Mouse (Mus musculus): ENCODE results near the gene Nfam1. TPM values are rescaled to one million over a fixed set of nuclear protein-coding genes. Genes with fewer than 3 reads are reported as not detected.

Nfam1 gene
- total RNA-seq, 2 experiments from 2014 or later = 2.5 to 4.2 TPM

GRCm38 (mm10) chr15:82962536-82962935, 70.6 kb downstream of the Nfam1 start:
- DNase-seq (ENCODE audit: low spot score in 2 of 2) = no peak

GRCm38 (mm10) chr15:82960786-82961561, 72.1 kb downstream of the Nfam1 start:
- DNase-seq (ENCODE audit: low spot score in 2 of 2) = no peak

GRCm38 (mm10) chr15:82959151-82959550, 74.0 kb downstream of the Nfam1 start:
- no peak for DNase-seq (ENCODE audit: low spot score in 2 of 2)

GRCm38 (mm10) chr15:82958253-82958701, 74.8 kb downstream of the Nfam1 start:
- DNase-seq (ENCODE audit: low spot score in 2 of 2) = no peak

GRCm38 (mm10) chr15:82956721-82957120, 76.4 kb downstream of the Nfam1 start:
- no peak for DNase-seq (ENCODE audit: low spot score in 2 of 2)

- no peak for DNase-seq (ENCODE audit: low spot score in 2 of 2)
Observed at GRCm38 (mm10) chr15:82956310-82956709, 76.8 kb downstream of the Nfam1 start.

- DNase-seq (ENCODE audit: low spot score in 2 of 2) = no peak
Observed at GRCm38 (mm10) chr15:82955286-82955685, 77.8 kb downstream of the Nfam1 start.

- DNase-seq (ENCODE audit: low spot score in 2 of 2) = no peak
Observed at GRCm38 (mm10) chr15:82954034-82954433, 79.1 kb downstream of the Nfam1 start.

GRCm38 (mm10) chr15:82953096-82953495, 80.0 kb downstream of the Nfam1 start:
- no peak for DNase-seq (ENCODE audit: low spot score in 2 of 2)

- DNase-seq (ENCODE audit: low spot score in 2 of 2) = no peak
Observed at GRCm38 (mm10) chr15:82952292-82952705, 80.8 kb downstream of the Nfam1 start.

GRCm38 (mm10) chr15:82950246-82950645, 82.9 kb downstream of the Nfam1 start:
- no peak for DNase-seq (ENCODE audit: low spot score in 2 of 2)

GRCm38 (mm10) chr15:82947431-82947830, 85.7 kb downstream of the Nfam1 start:
- no peak for DNase-seq (ENCODE audit: low spot score in 2 of 2)

- no peak for DNase-seq (ENCODE audit: low spot score in 2 of 2)
Observed at GRCm38 (mm10) chr15:82944479-82945195, 88.5 kb downstream of the Nfam1 start.

Small RNA genes lying within 50 kb of the gene (microRNA-seq; reads per million reads assigned to microRNA genes)
- 2.8 reads per million, percentile 6 among the genes with 10 or more reads in this experiment for gene Mir3080

Other genes with a start within 250 kb of the Nfam1 start
- 1 to 10 TPM in 1 of 2 experiments, under 1 TPM in 1; 0.22 to 2.5 TPM for gene Cyp2d26, start 239.0 kb downstream of the Nfam1 start, total RNA-seq (2021)
- 10 to 100 TPM; 51.0 to 58.8 TPM for gene Tcf20, start 45.4 kb downstream of the Nfam1 start, total RNA-seq (2021)
- 10 to 100 TPM; 33.4 to 41.0 TPM for gene Serhl, start 56.2 kb upstream of the Nfam1 start, total RNA-seq (2021)
- 10 to 100 TPM; 50.3 to 53.5 TPM for gene Rrp7a, start 89.5 kb upstream of the Nfam1 start, total RNA-seq (2021)
- 10 to 100 TPM; 62.8 to 67.3 TPM for gene Poldip3, start 116.1 kb upstream of the Nfam1 start, total RNA-seq (2021)
- 100 to 1,000 TPM; 171 TPM for gene Cyb5r3, start 139.3 kb upstream of the Nfam1 start, total RNA-seq (2021)
- gene A4galt, start 218.5 kb upstream of the Nfam1 start, total RNA-seq (2021) = 10 to 100 TPM in 1 of 2 experiments, 1 to 10 TPM in 1; 9.7 to 11.0 TPM

Data from gastrocnemius, postnatal 4 days (tissue).